Mouse (Mus musculus): ENCODE results near the gene Negr1. TPM values are rescaled to one million over a fixed set of nuclear protein-coding genes. Genes with fewer than 3 reads are reported as not detected.

Gene Negr1
- polyA plus RNA-seq, 1 experiment from 2014 or later, result 1.9 TPM

GRCm38 (mm10) chr3:157206752-157207151 is 645.2 kb downstream of the Negr1 start:
- H3K36me3 ChIP-seq (ENCODE audit: control insufficient read depth, insufficient read depth, low read length), result no peaks in the 10 kb centered on the region
- no peaks in the 10 kb centered on the region for H3K9me3 ChIP-seq (ENCODE audit: control insufficient read depth, low read length)
- H3K4me2 ChIP-seq (ENCODE audit: low read depth, severe bottlenecking), result no peak overlapping the region
- ATAC-seq (ENCODE audit: insufficient number of reproducible peaks, low FRiP score, low TSS enrichment, low read depth) (no peak), DNase-seq (ENCODE audit: low spot score) (peak; percentile 8)
- no peak overlapping the region for H3K9ac ChIP-seq (ENCODE audit: low read length)
- H3K27me3 ChIP-seq (ENCODE audit: control insufficient read depth, insufficient read depth, low read length), result no peaks in the 10 kb centered on the region
- H3K4me1 ChIP-seq (ENCODE audit: control insufficient read depth, insufficient read depth, low read length), result no peaks in the 10 kb centered on the region
- no peak overlapping the region for H3K27ac ChIP-seq (replicated peaks; ENCODE audit: low read depth, low read length)
- H3K4me3 ChIP-seq (ENCODE audit: low read depth, low read length), result no peak overlapping the region
- 79% methylated on average over 3 of the region's 3 CpGs for WGBS

GRCm38 (mm10) chr3:157208966-157209365 is 647.4 kb downstream of the Negr1 start:
- peak; percentile 16 for DNase-seq (ENCODE audit: low spot score)
- WGBS, result 50% methylated on average over 1 of the region's 1 CpGs
- no peak overlapping the region for H3K27ac ChIP-seq (replicated peaks; ENCODE audit: low read depth, low read length)
- H3K4me3 ChIP-seq (ENCODE audit: low read depth, low read length), result no peak overlapping the region
- no peak overlapping the region for H3K9ac ChIP-seq (ENCODE audit: low read length)
- H3K27me3 ChIP-seq (ENCODE audit: control insufficient read depth, insufficient read depth, low read length), result no peaks in the 10 kb centered on the region
- H3K9me3 ChIP-seq (ENCODE audit: control insufficient read depth, low read length), result no peaks in the 10 kb centered on the region
- ATAC-seq (ENCODE audit: insufficient number of reproducible peaks, low FRiP score, low TSS enrichment, low read depth), result no peak
- H3K4me1 ChIP-seq (ENCODE audit: control insufficient read depth, insufficient read depth, low read length), result no peaks in the 10 kb centered on the region
- H3K36me3 ChIP-seq (ENCODE audit: control insufficient read depth, insufficient read depth, low read length), result no peaks in the 10 kb centered on the region
- no peak overlapping the region for H3K4me2 ChIP-seq (ENCODE audit: low read depth, severe bottlenecking)

- no peak overlapping the region for H3K27ac ChIP-seq (replicated peaks; ENCODE audit: low read depth, low read length)
- no peaks in the 10 kb centered on the region for H3K4me1 ChIP-seq (ENCODE audit: control insufficient read depth, insufficient read depth, low read length)
- H3K4me2 ChIP-seq (ENCODE audit: low read depth, severe bottlenecking), result no peak overlapping the region
- DNase-seq (ENCODE audit: low spot score) (no peak), ATAC-seq (ENCODE audit: insufficient number of reproducible peaks, low FRiP score, low TSS enrichment, low read depth) (no peak)
- no peaks in the 10 kb centered on the region for H3K9me3 ChIP-seq (ENCODE audit: control insufficient read depth, low read length)
- no peak overlapping the region for H3K4me3 ChIP-seq (ENCODE audit: low read depth, low read length)
- no peak overlapping the region for H3K9ac ChIP-seq (ENCODE audit: low read length)
- H3K36me3 ChIP-seq (ENCODE audit: control insufficient read depth, insufficient read depth, low read length), result no peaks in the 10 kb centered on the region
- no peaks in the 10 kb centered on the region for H3K27me3 ChIP-seq (ENCODE audit: control insufficient read depth, insufficient read depth, low read length)
- 81% methylated on average over 2 of the region's 2 CpGs for WGBS
Measured at GRCm38 (mm10) chr3:157209386-157209785, 647.8 kb downstream of the Negr1 start.

GRCm38 (mm10) chr3:157215937-157216719 is 654.5 kb downstream of the Negr1 start:
- H3K27me3 ChIP-seq (ENCODE audit: control insufficient read depth, insufficient read depth, low read length), result no peaks in the 10 kb centered on the region
- no peak overlapping the region for H3K27ac ChIP-seq (replicated peaks; ENCODE audit: low read depth, low read length)
- ATAC-seq (ENCODE audit: insufficient number of reproducible peaks, low FRiP score, low TSS enrichment, low read depth) (no peak), DNase-seq (ENCODE audit: low spot score) (peak; percentile 21)
- H3K4me1 ChIP-seq (ENCODE audit: control insufficient read depth, insufficient read depth, low read length), result no peaks in the 10 kb centered on the region
- no peak overlapping the region for H3K9ac ChIP-seq (ENCODE audit: low read length)
- no peaks in the 10 kb centered on the region for H3K9me3 ChIP-seq (ENCODE audit: control insufficient read depth, low read length)
- H3K4me3 ChIP-seq (ENCODE audit: low read depth, low read length), result no peak overlapping the region
- WGBS, result 65% methylated on average over 5 of the region's 5 CpGs
- no peaks in the 10 kb centered on the region for H3K36me3 ChIP-seq (ENCODE audit: control insufficient read depth, insufficient read depth, low read length)
- H3K4me2 ChIP-seq (ENCODE audit: low read depth, severe bottlenecking), result no peak overlapping the region

- ATAC-seq (ENCODE audit: insufficient number of reproducible peaks, low FRiP score, low TSS enrichment, low read depth) (no peak), DNase-seq (ENCODE audit: low spot score) (peak; percentile 13)
- H3K4me1 ChIP-seq (ENCODE audit: control insufficient read depth, insufficient read depth, low read length), result no peaks in the 10 kb centered on the region
- H3K27me3 ChIP-seq (ENCODE audit: control insufficient read depth, insufficient read depth, low read length), result no peaks in the 10 kb centered on the region
- no peaks in the 10 kb centered on the region for H3K9me3 ChIP-seq (ENCODE audit: control insufficient read depth, low read length)
- H3K4me3 ChIP-seq (ENCODE audit: low read depth, low read length), result no peak overlapping the region
- no peaks in the 10 kb centered on the region for H3K36me3 ChIP-seq (ENCODE audit: control insufficient read depth, insufficient read depth, low read length)
- H3K4me2 ChIP-seq (ENCODE audit: low read depth, severe bottlenecking), result no peak overlapping the region
- no peak overlapping the region for H3K27ac ChIP-seq (replicated peaks; ENCODE audit: low read depth, low read length)
- H3K9ac ChIP-seq (ENCODE audit: low read length), result no peak overlapping the region
- WGBS, result 66% methylated on average over 2 of the region's 2 CpGs
Measured at GRCm38 (mm10) chr3:157217794-157218193, 656.2 kb downstream of the Negr1 start.

- WGBS, result 45% methylated on average over 4 of the region's 4 CpGs
- no peak for ATAC-seq (ENCODE audit: insufficient number of reproducible peaks, low FRiP score, low TSS enrichment, low read depth)
- DNase-seq (ENCODE audit: low spot score), result no peak
Measured at GRCm38 (mm10) chr3:157224920-157225319, 663.3 kb downstream of the Negr1 start.

GRCm38 (mm10) chr3:157232723-157233122 is 671.1 kb downstream of the Negr1 start:
- 44% methylated on average over 5 of the region's 5 CpGs for WGBS
- Histone ChIP-seq H3K9me3 (ENCODE audit: control insufficient read depth, low read length) (no peaks in the 10 kb centered on the region), H3K27ac (replicated peaks; ENCODE audit: low read depth, low read length) (no peak overlapping the region), H3K36me3 (ENCODE audit: control insufficient read depth, insufficient read depth, low read length) (no peaks in the 10 kb centered on the region), H3K4me1 (ENCODE audit: control insufficient read depth, insufficient read depth, low read length) (no peaks in the 10 kb centered on the region), H3K9ac (ENCODE audit: low read length) (no peak overlapping the region), H3K4me3 (ENCODE audit: low read depth, low read length) (no peak overlapping the region), H3K27me3 (ENCODE audit: control insufficient read depth, insufficient read depth, low read length) (no peaks in the 10 kb centered on the region), H3K4me2 (ENCODE audit: low read depth, severe bottlenecking) (no peak overlapping the region)
- ATAC-seq (ENCODE audit: insufficient number of reproducible peaks, low FRiP score, low TSS enrichment, low read depth), result no peak
- peak; percentile 42 for DNase-seq (ENCODE audit: low spot score)

More at GRCm38 (mm10) chr3:157224920-157225319, 663.3 kb downstream of the Negr1 start:
- no peak overlapping the region for H3K27ac ChIP-seq (replicated peaks; ENCODE audit: low read depth, low read length)
- no peak overlapping the region for H3K4me3 ChIP-seq (ENCODE audit: low read depth, low read length)
- no peaks in the 10 kb centered on the region for H3K4me1 ChIP-seq (ENCODE audit: control insufficient read depth, insufficient read depth, low read length)
- H3K9me3 ChIP-seq (ENCODE audit: control insufficient read depth, low read length), result no peaks in the 10 kb centered on the region
- no peak overlapping the region for H3K9ac ChIP-seq (ENCODE audit: low read length)
- no peaks in the 10 kb centered on the region for H3K36me3 ChIP-seq (ENCODE audit: control insufficient read depth, insufficient read depth, low read length)
- no peak overlapping the region for H3K4me2 ChIP-seq (ENCODE audit: low read depth, severe bottlenecking)
- H3K27me3 ChIP-seq (ENCODE audit: control insufficient read depth, insufficient read depth, low read length), result no peaks in the 10 kb centered on the region

- Histone ChIP-seq H3K9me3 (ENCODE audit: control insufficient read depth, low read length) (no peaks in the 10 kb centered on the region), H3K27me3 (ENCODE audit: control insufficient read depth, insufficient read depth, low read length) (no peaks in the 10 kb centered on the region), H3K9ac (ENCODE audit: low read length) (no peak overlapping the region), H3K36me3 (ENCODE audit: control insufficient read depth, insufficient read depth, low read length) (no peaks in the 10 kb centered on the region), H3K4me2 (ENCODE audit: low read depth, severe bottlenecking) (no peak overlapping the region), H3K27ac (replicated peaks; ENCODE audit: low read depth, low read length) (no peak overlapping the region), H3K4me3 (ENCODE audit: low read depth, low read length) (no peak overlapping the region), H3K4me1 (ENCODE audit: control insufficient read depth, insufficient read depth, low read length) (no peaks in the 10 kb centered on the region)
- DNase-seq (ENCODE audit: low spot score), result no peak
- no peak for ATAC-seq (ENCODE audit: insufficient number of reproducible peaks, low FRiP score, low TSS enrichment, low read depth)
- 86% methylated on average over 1 of the region's 1 CpGs for WGBS
Measured at GRCm38 (mm10) chr3:157240240-157240639, 678.6 kb downstream of the Negr1 start.

- Histone ChIP-seq H3K9me3 (ENCODE audit: control insufficient read depth, low read length) (no peaks in the 10 kb centered on the region), H3K27me3 (ENCODE audit: control insufficient read depth, insufficient read depth, low read length) (no peaks in the 10 kb centered on the region), H3K4me2 (ENCODE audit: low read depth, severe bottlenecking) (no peak overlapping the region), H3K36me3 (ENCODE audit: control insufficient read depth, insufficient read depth, low read length) (no peaks in the 10 kb centered on the region), H3K4me1 (ENCODE audit: control insufficient read depth, insufficient read depth, low read length) (no peaks in the 10 kb centered on the region), H3K4me3 (ENCODE audit: low read depth, low read length) (no peak overlapping the region), H3K9ac (ENCODE audit: low read length) (no peak overlapping the region), H3K27ac (replicated peaks; ENCODE audit: low read depth, low read length) (no peak overlapping the region)
- DNase-seq (ENCODE audit: low spot score), result no peak
- 66% methylated on average over 1 of the region's 1 CpGs for WGBS
- ATAC-seq (ENCODE audit: insufficient number of reproducible peaks, low FRiP score, low TSS enrichment, low read depth), result peak; percentile 49; the same call in 1 of the 2 replicates
Measured at GRCm38 (mm10) chr3:157255446-157255845, 693.9 kb downstream of the Negr1 start.

All from limb, embryonic 11.5 days (tissue).